Mouse (Mus musculus) heart, adult 2 months (tissue): ENCODE results near the gene Vmn1r55.
"Not testable (repeated sequence)": the region's sequence is repeated elsewhere in the genome, so short reads cannot be mapped to it uniquely, and the experiment has no call there.

Source experiments
- CTCF ChIP-seq: fragments of 200-600 bp; IDR thresholded peaks from 2 replicates; pipeline ENCODE4 v1.8.1; 2022; ENCODE audit warnings: antibody characterized with exemption, mild to moderate bottlenecking, moderate library complexity
- EP300 ChIP-seq: fragments of 200-500 bp; IDR thresholded peaks from 2 replicates; pipeline ENCODE4 v1.6.1; 2011; ENCODE audit warnings: low read depth, low read length, control low read depth; ENCODE audit not compliant: insufficient read depth
- POLR2A ChIP-seq: fragments of 200-500 bp; IDR thresholded peaks from 2 replicates; pipeline ENCODE4 v1.6.1; 2011; ENCODE audit warnings: mild to moderate bottlenecking, low read depth, low read length, control low read depth; ENCODE audit not compliant: insufficient read depth

DNA sequence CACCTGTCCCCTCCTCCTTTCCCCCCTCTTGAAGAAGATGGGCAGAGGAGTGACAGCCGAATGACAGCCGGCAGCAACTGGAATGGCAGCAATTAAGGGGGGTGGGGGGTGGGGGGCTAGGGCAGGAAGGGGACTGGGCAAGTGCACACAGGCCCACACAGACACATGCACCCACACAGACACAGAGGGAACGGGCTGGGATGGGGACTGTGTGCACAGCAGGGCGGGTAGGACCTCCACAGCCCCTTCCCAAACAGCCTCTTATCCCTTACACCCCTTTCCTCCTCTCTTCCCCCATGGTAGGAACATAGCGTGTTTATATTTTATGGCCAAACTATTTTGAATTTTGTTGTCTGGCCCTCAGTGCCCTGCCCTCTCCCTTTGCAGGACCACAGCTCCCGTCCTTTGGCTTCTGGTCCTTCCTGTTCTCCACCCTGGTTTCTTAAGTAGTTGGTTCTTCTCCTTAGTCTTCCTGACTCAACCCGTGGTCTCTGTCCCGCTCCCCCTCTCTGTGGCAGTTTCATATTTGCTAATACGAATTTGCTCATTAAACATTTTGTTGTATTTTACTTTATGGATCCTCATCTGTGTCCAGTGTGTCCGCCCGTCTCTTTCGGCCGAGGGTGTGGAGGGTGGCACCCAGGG is 70.0 kb downstream of the Vmn1r55 start:
- not testable (repeated sequence) for TF ChIP-seq POLR2A, CTCF, EP300
